Mouse (Mus musculus): ENCODE data around the gene Gck. TPM values are rescaled to one million over a fixed set of nuclear protein-coding genes. Genes with fewer than 3 reads are reported as not detected.

Gck gene
- polyA plus RNA-seq, 1 experiment: 0.30 TPM

GRCm38 (mm10) chr11:5858723-5859122 is 91.2 kb downstream of the Gck start:
- Histone ChIP-seq H3K4me3 (ENCODE audit: insufficient read depth, low read length) (no peak overlapping the region), H3K4me1 (ENCODE audit: control insufficient read depth, insufficient read depth, low read length) (peaks cover 28% of the 10 kb centered on the region), H3K27ac (ENCODE audit: insufficient read depth, low read length) (no peak overlapping the region)
- TF ChIP-seq CTCF (IDR thresholded peaks at IDR 0.05; ENCODE audit: borderline replicate concordance, insufficient read depth, low read length) (no peak), POLR2A (IDR thresholded peaks at IDR 0.05; ENCODE audit: low read depth, low read length) (no peak)

- Histone ChIP-seq H3K4me1 (ENCODE audit: control insufficient read depth, insufficient read depth, low read length) (peaks cover 26% of the 10 kb centered on the region), H3K4me3 (ENCODE audit: insufficient read depth, low read length) (no peak overlapping the region), H3K27ac (ENCODE audit: insufficient read depth, low read length) (peak overlapping the region; percentile 91)
- TF ChIP-seq CTCF (IDR thresholded peaks at IDR 0.05; ENCODE audit: borderline replicate concordance, insufficient read depth, low read length) (no peak), POLR2A (IDR thresholded peaks at IDR 0.05; ENCODE audit: low read depth, low read length) (no peak)
These were observed 93.3 kb downstream of the Gck start for GRCm38 (mm10) chr11:5856479-5857130.

- Histone ChIP-seq H3K4me1 (ENCODE audit: control insufficient read depth, insufficient read depth, low read length) (peaks cover 27% of the 10 kb centered on the region; the same call in 1 of the 2 replicates), H3K27ac (ENCODE audit: insufficient read depth, low read length) (peak overlapping the region; percentile 91), H3K4me3 (ENCODE audit: insufficient read depth, low read length) (no peak overlapping the region)
- TF ChIP-seq POLR2A (IDR thresholded peaks at IDR 0.05; ENCODE audit: low read depth, low read length) (no peak), CTCF (IDR thresholded peaks at IDR 0.05; ENCODE audit: borderline replicate concordance, insufficient read depth, low read length) (no peak)
These were observed 94.0 kb downstream of the Gck start for GRCm38 (mm10) chr11:5855902-5856301.

GRCm38 (mm10) chr11:5855481-5855880 is 94.4 kb downstream of the Gck start:
- Histone ChIP-seq H3K4me3 (ENCODE audit: insufficient read depth, low read length) (no peak overlapping the region), H3K4me1 (ENCODE audit: control insufficient read depth, insufficient read depth, low read length) (peaks cover 23% of the 10 kb centered on the region; the same call in 1 of the 2 replicates), H3K27ac (ENCODE audit: insufficient read depth, low read length) (peak overlapping the region; percentile 91)
- TF ChIP-seq POLR2A (IDR thresholded peaks at IDR 0.05; ENCODE audit: low read depth, low read length): no peak
- TF ChIP-seq CTCF (IDR thresholded peaks at IDR 0.05; ENCODE audit: borderline replicate concordance, insufficient read depth, low read length): no peak

- Histone ChIP-seq H3K27ac (ENCODE audit: insufficient read depth, low read length) (peak overlapping the region; percentile 43; the same call in 1 of the 2 replicates), H3K4me3 (ENCODE audit: insufficient read depth, low read length) (no peak overlapping the region), H3K4me1 (ENCODE audit: control insufficient read depth, insufficient read depth, low read length) (peaks cover 21% of the 10 kb centered on the region)
- TF ChIP-seq CTCF (IDR thresholded peaks at IDR 0.05; ENCODE audit: borderline replicate concordance, insufficient read depth, low read length): no peak
- TF ChIP-seq POLR2A (IDR thresholded peaks at IDR 0.05; ENCODE audit: low read depth, low read length): no peak
These were observed 97.6 kb downstream of the Gck start for GRCm38 (mm10) chr11:5852314-5852713.

- TF ChIP-seq CTCF (IDR thresholded peaks at IDR 0.05; ENCODE audit: borderline replicate concordance, insufficient read depth, low read length) (no peak), POLR2A (IDR thresholded peaks at IDR 0.05; ENCODE audit: low read depth, low read length) (no peak)
- Histone ChIP-seq H3K4me3 (ENCODE audit: insufficient read depth, low read length) (no peak overlapping the region), H3K4me1 (ENCODE audit: control insufficient read depth, insufficient read depth, low read length) (peaks cover 18% of the 10 kb centered on the region), H3K27ac (ENCODE audit: insufficient read depth, low read length) (peak overlapping the region; percentile 43)
These were observed 98.7 kb downstream of the Gck start for GRCm38 (mm10) chr11:5851021-5851736.

Other genes starting within 250 kb of the Gck start
- gene Mrps24, start 234.4 kb downstream of the Gck start, polyA plus RNA-seq (2011; ENCODE audit: insufficient read length, low read depth, missing spikeins): 40.2 and 41.9 TPM in 2 replicates
- gene Urgcp, start 187.7 kb downstream of the Gck start, polyA plus RNA-seq (2011; ENCODE audit: insufficient read length, low read depth, missing spikeins): 18.5 and 19.7 TPM in 2 replicates
- 46.0 and 48.4 TPM in 2 replicates for gene Dbnl, start 161.6 kb downstream of the Gck start, polyA plus RNA-seq (2011; ENCODE audit: insufficient read length, low read depth, missing spikeins)
- 2.8 TPM in 1 of 2 replicates, not detected in the other for gene Pgam2, start 146.3 kb downstream of the Gck start, polyA plus RNA-seq (2011; ENCODE audit: insufficient read length, low read depth, missing spikeins)
- 9.9 and 13.0 TPM in 2 replicates for gene Polm, start 112.1 kb downstream of the Gck start, polyA plus RNA-seq (2011; ENCODE audit: insufficient read length, low read depth, missing spikeins)
- 372 and 444 TPM in 2 replicates for gene Aebp1, start 88.1 kb downstream of the Gck start, polyA plus RNA-seq (2011; ENCODE audit: insufficient read length, low read depth, missing spikeins)
- gene Pold2, start 71.8 kb downstream of the Gck start, polyA plus RNA-seq (2011; ENCODE audit: insufficient read length, low read depth, missing spikeins): 23.2 and 31.7 TPM in 2 replicates
- gene Myl7, start 51.3 kb downstream of the Gck start, polyA plus RNA-seq (2011; ENCODE audit: insufficient read length, low read depth, missing spikeins): not detected in 2 replicates
- gene Ykt6, start 5.6 kb upstream of the Gck start, polyA plus RNA-seq (2011; ENCODE audit: insufficient read length, low read depth, missing spikeins): 105 and 114 TPM in 2 replicates
- gene Camk2b, start 116.3 kb upstream of the Gck start, polyA plus RNA-seq (2011; ENCODE audit: insufficient read length, low read depth, missing spikeins): 0.78 and 0.97 TPM in 2 replicates
- 0.30 TPM in 1 of 2 replicates, not detected in the other for gene A730071L15Rik, start 249.9 kb upstream of the Gck start, polyA plus RNA-seq (2011; ENCODE audit: insufficient read length, low read depth, missing spikeins)

All from embryonic fibroblast, embryonic 13.5 days (primary cell).